Mouse (Mus musculus): Measurements from ENCODE around the gene Gm28845. TPM values are rescaled to one million over a fixed set of nuclear protein-coding genes. Genes with fewer than 3 reads are reported as not detected.
A peak's percentile ranks its signal among the peaks of the same experiment; 100 is the strongest.

The Gm28845 gene
- total and polyA plus RNA-seq, 3 experiments: not detected

- Histone ChIP-seq H3K27me3 (ENCODE audit: insufficient read depth, low read length) (peaks cover 4% of the 10 kb centered on the region; the same call in 1 of the 2 replicates), H3K36me3 (replicated peaks) (no peaks in the 10 kb centered on the region), H3K9me3 (replicated peaks) (no peaks in the 10 kb centered on the region), H3K4me3 (ENCODE audit: low read depth, low read length) (no peak overlapping the region), H3K4me1 (ENCODE audit: insufficient read depth, low read depth, low read length) (peaks cover 36% of the 10 kb centered on the region)
- ATAC-seq (ENCODE audit: extremely low read depth, insufficient number of reproducible peaks, low FRiP score, poor library complexity, severe bottlenecking): no peak
- no peak for DNase-seq (ENCODE audit: low spot score)
- TF ChIP-seq TAL1 (conservative IDR thresholded peaks at IDR 0.05; ENCODE audit: low read depth, low read length): no peak
- no peak for TF ChIP-seq POLR2AphosphoS5 (IDR thresholded peaks at IDR 0.05; ENCODE audit: insufficient replicate concordance, low read depth, low read length)
- TF ChIP-seq GATA1 (IDR thresholded peaks at IDR 0.05; ENCODE audit: borderline replicate concordance, low read length): no peak
- TF ChIP-seq GATA2 (IDR thresholded peaks at IDR 0.05; ENCODE audit: borderline replicate concordance, low read depth, low read length): no peak
- TF ChIP-seq CTCF (IDR thresholded peaks at IDR 0.05; ENCODE audit: low read depth, low read length): no peak
These were observed 6.6 kb downstream of the Gm28845 start for GRCm38 (mm10) chr1:65112807-65113196.

DNA sequence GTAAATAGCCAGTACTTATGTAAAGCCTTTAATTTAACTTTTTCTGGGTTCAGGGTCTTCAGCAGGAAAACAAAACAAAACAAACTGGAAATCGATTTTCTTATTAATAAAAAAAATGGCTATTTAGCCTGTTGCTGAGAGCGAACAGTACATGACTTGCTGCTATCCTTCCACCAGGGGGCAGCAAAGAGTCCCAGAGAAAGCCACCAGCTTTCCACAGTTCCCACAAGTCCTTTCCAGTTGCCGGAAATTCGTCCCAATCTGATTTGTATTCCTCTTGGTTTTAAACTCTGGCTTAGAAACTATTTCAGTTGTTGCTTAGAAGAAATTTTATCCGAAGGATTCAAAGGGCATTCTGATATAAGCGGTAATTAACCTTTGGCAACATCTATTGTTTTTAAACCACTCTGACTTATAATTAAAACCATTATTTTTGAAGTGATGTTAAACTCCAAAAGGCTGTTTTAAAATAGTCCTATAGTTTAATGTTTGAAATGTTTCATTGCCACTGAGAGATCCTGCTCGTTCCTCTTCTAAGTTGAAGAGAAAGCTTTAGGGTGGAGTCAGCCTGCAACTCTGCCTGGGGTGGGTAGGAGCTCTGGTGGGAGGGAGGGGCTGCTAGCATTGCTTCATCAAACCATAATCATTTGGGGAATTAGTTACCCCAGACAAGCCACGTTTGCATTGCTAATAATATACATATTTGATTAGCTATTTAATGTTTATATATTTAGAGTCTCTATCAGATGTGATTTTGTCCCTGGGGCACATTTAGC lies 7.1 kb downstream of the Gm28845 start:
- H3K9me3 ChIP-seq (replicated peaks): no peaks in the 10 kb centered on the region
- H3K4me3 ChIP-seq (ENCODE audit: low read depth, low read length): no peak overlapping the region
- TF ChIP-seq GATA2 (IDR thresholded peaks at IDR 0.05; ENCODE audit: borderline replicate concordance, low read depth, low read length) (no peak), TAL1 (conservative IDR thresholded peaks at IDR 0.05; ENCODE audit: low read depth, low read length) (no peak), GATA1 (IDR thresholded peaks at IDR 0.05; ENCODE audit: borderline replicate concordance, low read length) (no peak), CTCF (IDR thresholded peaks at IDR 0.05; ENCODE audit: low read depth, low read length) (peak; percentile 83), POLR2AphosphoS5 (IDR thresholded peaks at IDR 0.05; ENCODE audit: insufficient replicate concordance, low read depth, low read length) (no peak)
- ATAC-seq (ENCODE audit: extremely low read depth, insufficient number of reproducible peaks, low FRiP score, poor library complexity, severe bottlenecking) (peak; percentile 70), DNase-seq (ENCODE audit: low spot score) (peak; percentile 58)
- H3K36me3 ChIP-seq (replicated peaks): no peaks in the 10 kb centered on the region
- peaks cover 4% of the 10 kb centered on the region; the same call in 1 of the 2 replicates for H3K27me3 ChIP-seq (ENCODE audit: insufficient read depth, low read length)
- peaks cover 38% of the 10 kb centered on the region for H3K4me1 ChIP-seq (ENCODE audit: insufficient read depth, low read depth, low read length)

GRCm38 (mm10) chr1:65109756-65110435 lies 9.5 kb downstream of the Gm28845 start:
- no peak for DNase-seq (ENCODE audit: low spot score)
- peak overlapping the region; percentile 14; the same call in 1 of the 2 replicates for H3K4me3 ChIP-seq (ENCODE audit: low read depth, low read length)
- H3K27me3 ChIP-seq (ENCODE audit: insufficient read depth, low read length): peaks cover 4% of the 10 kb centered on the region; the same call in 1 of the 2 replicates
- ATAC-seq (ENCODE audit: extremely low read depth, insufficient number of reproducible peaks, low FRiP score, poor library complexity, severe bottlenecking): no peak
- H3K4me1 ChIP-seq (ENCODE audit: insufficient read depth, low read depth, low read length): peaks cover 38% of the 10 kb centered on the region
- no peaks in the 10 kb centered on the region for H3K36me3 ChIP-seq (replicated peaks)
- no peak for TF ChIP-seq CTCF (IDR thresholded peaks at IDR 0.05; ENCODE audit: low read depth, low read length)
- no peak for TF ChIP-seq GATA1 (IDR thresholded peaks at IDR 0.05; ENCODE audit: borderline replicate concordance, low read length)
- TF ChIP-seq POLR2AphosphoS5 (IDR thresholded peaks at IDR 0.05; ENCODE audit: insufficient replicate concordance, low read depth, low read length): no peak
- TF ChIP-seq TAL1 (conservative IDR thresholded peaks at IDR 0.05; ENCODE audit: low read depth, low read length): no peak
- no peak for TF ChIP-seq GATA2 (IDR thresholded peaks at IDR 0.05; ENCODE audit: borderline replicate concordance, low read depth, low read length)
- no peaks in the 10 kb centered on the region for H3K9me3 ChIP-seq (replicated peaks)

GRCm38 (mm10) chr1:65109196-65109595 lies 10.2 kb downstream of the Gm28845 start:
- peaks cover 38% of the 10 kb centered on the region for H3K4me1 ChIP-seq (ENCODE audit: insufficient read depth, low read depth, low read length)
- H3K4me3 ChIP-seq (ENCODE audit: low read depth, low read length): no peak overlapping the region
- DNase-seq (ENCODE audit: low spot score): no peak
- peaks cover 10% of the 10 kb centered on the region; the same call in 1 of the 2 replicates for H3K27me3 ChIP-seq (ENCODE audit: insufficient read depth, low read length)
- ATAC-seq (ENCODE audit: extremely low read depth, insufficient number of reproducible peaks, low FRiP score, poor library complexity, severe bottlenecking): no peak
- H3K36me3 ChIP-seq (replicated peaks): no peaks in the 10 kb centered on the region
- H3K9me3 ChIP-seq (replicated peaks): no peaks in the 10 kb centered on the region
- TF ChIP-seq TAL1 (conservative IDR thresholded peaks at IDR 0.05; ENCODE audit: low read depth, low read length) (no peak), POLR2AphosphoS5 (IDR thresholded peaks at IDR 0.05; ENCODE audit: insufficient replicate concordance, low read depth, low read length) (no peak), GATA2 (IDR thresholded peaks at IDR 0.05; ENCODE audit: borderline replicate concordance, low read depth, low read length) (no peak), CTCF (IDR thresholded peaks at IDR 0.05; ENCODE audit: low read depth, low read length) (no peak), GATA1 (IDR thresholded peaks at IDR 0.05; ENCODE audit: borderline replicate concordance, low read length) (no peak)

GRCm38 (mm10) chr1:65107654-65108279 lies 11.6 kb downstream of the Gm28845 start:
- peaks cover 15% of the 10 kb centered on the region; the same call in 1 of the 2 replicates for H3K27me3 ChIP-seq (ENCODE audit: insufficient read depth, low read length)
- DNase-seq (ENCODE audit: low spot score): no peak
- no peaks in the 10 kb centered on the region for H3K36me3 ChIP-seq (replicated peaks)
- TF ChIP-seq CTCF (IDR thresholded peaks at IDR 0.05; ENCODE audit: low read depth, low read length): no peak
- TF ChIP-seq POLR2AphosphoS5 (IDR thresholded peaks at IDR 0.05; ENCODE audit: insufficient replicate concordance, low read depth, low read length): no peak
- TF ChIP-seq GATA1 (IDR thresholded peaks at IDR 0.05; ENCODE audit: borderline replicate concordance, low read length): no peak
- TF ChIP-seq GATA2 (IDR thresholded peaks at IDR 0.05; ENCODE audit: borderline replicate concordance, low read depth, low read length): no peak
- no peak for TF ChIP-seq TAL1 (conservative IDR thresholded peaks at IDR 0.05; ENCODE audit: low read depth, low read length)
- peaks cover 31% of the 10 kb centered on the region for H3K4me1 ChIP-seq (ENCODE audit: insufficient read depth, low read depth, low read length)
- no peak for ATAC-seq (ENCODE audit: extremely low read depth, insufficient number of reproducible peaks, low FRiP score, poor library complexity, severe bottlenecking)
- H3K4me3 ChIP-seq (ENCODE audit: low read depth, low read length): no peak overlapping the region
- H3K9me3 ChIP-seq (replicated peaks): no peaks in the 10 kb centered on the region

Data from G1E (cell line).